Mouse (Mus musculus) limb, embryonic 14.5 days (tissue): ENCODE results near the gene Yeats4. TPM values are rescaled to one million over a fixed set of nuclear protein-coding genes. Genes with fewer than 3 reads are reported as not detected.

Experiments
- ATAC-seq: fragments of 200-750 bp; cut with Nextera tagmentation; 2 replicates; pipeline ENCODE4 v1.8.0; 2017; ENCODE audit warnings: low read depth, moderate number of reproducible peaks, moderate TSS enrichment; ENCODE audit not compliant: low FRiP score
- DNase-seq: peaks from one replicate; pipeline ENCODE4 v3.0.0-alpha.2; 2015; ENCODE audit warnings: low spot score
- H3K27ac ChIP-seq: fragments of 300-500 bp; sonication (generic); replicated peaks from 2 replicates; pipeline ENCODE4 v1.5.1; 2014; ENCODE audit warnings: low read depth, mild to moderate bottlenecking, low read length, moderate library complexity, mixed read lengths
- H3K27me3 ChIP-seq: fragments of 300-500 bp; sonication (generic); 2 replicates; pipeline ENCODE4 v1.6.1; 2014; ENCODE audit warnings: low read length, mixed read lengths; ENCODE audit not compliant: control insufficient read depth, insufficient read depth
- H3K36me3 ChIP-seq: fragments of 300-500 bp; sonication (generic); 2 replicates; pipeline ENCODE4 v1.6.1; 2014; ENCODE audit warnings: mild to moderate bottlenecking, low read length, moderate library complexity, mixed read lengths; ENCODE audit not compliant: control insufficient read depth, insufficient read depth
- H3K4me1 ChIP-seq: fragments of 300-500 bp; sonication (generic); 2 replicates; pipeline ENCODE4 v1.6.1; 2014; ENCODE audit warnings: antibody characterized with exemption, low read length, mixed read lengths; ENCODE audit not compliant: control insufficient read depth, insufficient read depth
- H3K4me2 ChIP-seq: fragments of 300-500 bp; sonication (generic); replicated peaks from 2 replicates; pipeline ENCODE4 v1.6.1; 2014; ENCODE audit warnings: low read depth, mild to moderate bottlenecking, low read length, moderate library complexity; ENCODE audit not compliant: severe bottlenecking
- H3K4me3 ChIP-seq: fragments of 300-500 bp; sonication (generic); replicated peaks from 2 replicates; pipeline ENCODE4 v1.5.1; 2014; ENCODE audit warnings: low read length
- H3K9ac ChIP-seq: fragments of 300-500 bp; sonication (generic); 2 replicates; pipeline ENCODE4 v1.6.1; 2014; ENCODE audit warnings: mild to moderate bottlenecking, low read depth, low read length, moderate library complexity; ENCODE audit not compliant: severe bottlenecking
- H3K9me3 ChIP-seq: fragments of 300-500 bp; sonication (generic); 2 replicates; pipeline ENCODE4 v1.6.1; 2016; ENCODE audit warnings: low read length; ENCODE audit not compliant: control insufficient read depth
- POLR2A ChIP-seq: fragments of 200-500 bp; IDR thresholded peaks from 2 replicates; pipeline ENCODE4 v1.8.0; 2012; ENCODE audit warnings: inconsistent platforms, mild to moderate bottlenecking, moderate library complexity, borderline replicate concordance; ENCODE audit not compliant: insufficient read depth, insufficient read length; ENCODE audit errors: extremely low read depth
- WGBS: fragments of 180-500 bp; shearing (Covaris S2); extraction: QIAGEN DNeasy Blood & Tissue Kit; methylation state at CpG from one replicate; pipeline ENCODE4 v1.1.7; 2014; 5-methylcytosine and 5-hydroxymethylcytosine counted together
- polyA plus RNA-seq, 2 experiments: library from polyadenylated mRNA; depleted of rRNA in 1 of 2; stranded (reverse) in 1 of 2; unstranded in 1 of 2; fragments of >200 nt; fragmentation: Nextera tagmentation in 1 of 2; extraction: Ambion mirVana in 1 of 2; gene quantifications; 2 replicates each; pipeline versions ENCODE4 v1.2.1 to v1.2.3; 2012 to 2014

Gene Yeats4
- polyA plus RNA-seq (2012; rRNA removed), result 67.2 and 71.6 TPM in 2 replicates
- 72.1 and 76.3 TPM in 2 replicates for polyA plus RNA-seq (2014; fragmentation: Nextera tagmentation; extraction: Ambion mirVana)

GRCm38 (mm10) chr10:117224102-117224990 is at the start of gene Yeats4:
Gene Yeats4 (minus strand): TSS chr10:117224507.
- Histone ChIP-seq H3K4me3 (peak within 1 kb of the TSS; percentile 84), H3K36me3 (peaks cover 36% of the 10 kb centered on the region), H3K27ac (peak within 1 kb of the TSS; percentile 93), H3K9me3 (no peaks in the 10 kb centered on the region), H3K27me3 (no peaks in the 10 kb centered on the region), H3K4me2 (peak within 1 kb of the TSS; percentile 89), H3K9ac (peak within 1 kb of the TSS; percentile 95), H3K4me1 (peaks cover 12% of the 10 kb centered on the region)
- peak; percentile 81 for TF ChIP-seq POLR2A
- DNase-seq (peak; percentile 91), ATAC-seq (peak; percentile 95)
- WGBS, result 1% methylated on average over 55 of the region's 63 CpGs

GRCm38 (mm10) chr10:117272023-117272422 is 47.7 kb upstream of the Yeats4 start:
- Histone ChIP-seq H3K36me3 (no peaks in the 10 kb centered on the region), H3K4me2 (no peak overlapping the region), H3K4me1 (no peaks in the 10 kb centered on the region), H3K27me3 (no peaks in the 10 kb centered on the region), H3K4me3 (no peak overlapping the region), H3K9me3 (no peaks in the 10 kb centered on the region), H3K9ac (no peak overlapping the region), H3K27ac (no peak overlapping the region)
- ATAC-seq, result no peak
- TF ChIP-seq POLR2A, result no peak
- DNase-seq, result no peak

DNA sequence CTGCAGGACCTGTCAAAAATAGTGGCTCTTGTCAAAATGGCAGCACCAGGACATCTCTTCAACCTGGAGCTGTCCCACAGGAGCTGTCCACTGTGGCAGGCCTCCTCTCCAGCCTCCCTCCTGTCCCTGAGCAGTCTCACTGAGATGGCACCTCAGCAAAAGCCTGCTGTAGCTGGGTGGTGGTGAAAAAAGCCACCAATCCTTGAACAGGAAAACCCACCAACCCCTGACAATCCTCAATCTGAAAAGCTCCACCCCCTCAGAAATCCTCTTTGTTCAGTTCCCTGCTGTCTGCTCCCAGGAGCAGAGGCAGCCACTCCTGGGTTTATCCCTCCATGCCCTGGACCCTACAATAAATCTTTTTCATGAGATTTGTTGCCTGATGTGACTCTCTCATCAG is 35.6 kb upstream of the Yeats4 start:
- Histone ChIP-seq H3K9ac (no peak overlapping the region), H3K4me3 (no peak overlapping the region), H3K27me3 (no peaks in the 10 kb centered on the region), H3K36me3 (no peaks in the 10 kb centered on the region), H3K27ac (no peak overlapping the region), H3K4me2 (no peak overlapping the region), H3K9me3 (no peaks in the 10 kb centered on the region), H3K4me1 (no peaks in the 10 kb centered on the region)
- DNase-seq, result no peak
- no peak for ATAC-seq
- no peak for TF ChIP-seq POLR2A

- 89% methylated on average over 12 of the region's 12 CpGs for WGBS
Observed at GRCm38 (mm10) chr10:117238603-117239002, 14.3 kb upstream of the Yeats4 start, which contains the start of gene 9530003J23Rik. Gene 9530003J23Rik (minus strand): TSS chr10:117238703.

GRCm38 (mm10) chr10:117235866-117236265 is 11.6 kb upstream of the Yeats4 start:
- no peak for DNase-seq
- H3K9ac ChIP-seq, result no peak overlapping the region
- peaks cover 4% of the 10 kb centered on the region; the same call in 1 of the 2 replicates for H3K4me1 ChIP-seq
- H3K4me3 ChIP-seq, result no peak overlapping the region
- no peak for TF ChIP-seq POLR2A
- no peaks in the 10 kb centered on the region for H3K27me3 ChIP-seq
- H3K36me3 ChIP-seq, result no peaks in the 10 kb centered on the region
- H3K4me2 ChIP-seq, result peak overlapping the region; percentile 32
- WGBS, result 33% methylated on average over 11 of the region's 11 CpGs
- no peaks in the 10 kb centered on the region for H3K9me3 ChIP-seq
- ATAC-seq, result no peak
- no peak overlapping the region for H3K27ac ChIP-seq

More at GRCm38 (mm10) chr10:117238603-117239002, 14.3 kb upstream of the Yeats4 start, which contains the start of gene 9530003J23Rik:
- Histone ChIP-seq H3K4me3 (no peak within 1 kb of the TSS), H3K4me1 (peaks cover 4% of the 10 kb centered on the region; the same call in 1 of the 2 replicates), H3K4me2 (no peak within 1 kb of the TSS), H3K27ac (no peak within 1 kb of the TSS), H3K27me3 (no peaks in the 10 kb centered on the region), H3K36me3 (no peaks in the 10 kb centered on the region), H3K9me3 (no peaks in the 10 kb centered on the region), H3K9ac (no peak within 1 kb of the TSS)
- no peak for ATAC-seq
- DNase-seq, result no peak
- TF ChIP-seq POLR2A, result no peak
